Mouse (Mus musculus) heart, embryonic 15.5 days (tissue): ENCODE results near the gene Rsl24d1. TPM values are rescaled to one million over a fixed set of nuclear protein-coding genes. Genes with fewer than 3 reads are reported as not detected.
"Not testable (repeated sequence)": the region's sequence is repeated elsewhere in the genome, so short reads cannot be mapped to it uniquely, and the experiment has no call there.

ENCODE experiments used
- ATAC-seq: fragments of 200-750 bp; cut with Nextera tagmentation; replicated peaks from 2 replicates; pipeline ENCODE4 v1.8.0; 2017; ENCODE audit warnings: low read depth, moderate TSS enrichment; ENCODE audit not compliant: insufficient number of reproducible peaks, insufficient read depth, low FRiP score
- H3K27ac ChIP-seq: fragments of 300-500 bp; sonication (generic); 2 replicates; pipeline ENCODE4 v1.5.1; 2015; ENCODE audit warnings: mild to moderate bottlenecking, inconsistent platforms
- H3K27me3 ChIP-seq: fragments of 300-500 bp; sonication (generic); 2 replicates; pipeline ENCODE4 v1.6.1; 2015; ENCODE audit warnings: inconsistent platforms
- H3K36me3 ChIP-seq: fragments of 300-500 bp; sonication (generic); 2 replicates; pipeline ENCODE4 v1.6.1; 2015; ENCODE audit warnings: mild to moderate bottlenecking, inconsistent platforms
- H3K4me1 ChIP-seq: fragments of 300-500 bp; sonication (generic); replicated peaks from 2 replicates; pipeline ENCODE4 v1.6.1; 2015; ENCODE audit warnings: inconsistent platforms
- H3K4me2 ChIP-seq: fragments of 300-500 bp; sonication (generic); 2 replicates; pipeline ENCODE4 v1.6.1; 2015; ENCODE audit warnings: inconsistent platforms, mild to moderate bottlenecking, moderate library complexity
- H3K4me3 ChIP-seq: fragments of 300-500 bp; sonication (generic); 2 replicates; pipeline ENCODE4 v1.5.1; 2015; ENCODE audit warnings: mild to moderate bottlenecking, inconsistent platforms
- H3K9ac ChIP-seq: fragments of 300-500 bp; sonication (generic); 2 replicates; pipeline ENCODE4 v1.6.1; 2015; ENCODE audit warnings: mild to moderate bottlenecking, inconsistent platforms
- H3K9me3 ChIP-seq: fragments of 300-500 bp; sonication (generic); replicated peaks from 2 replicates; pipeline ENCODE4 v1.6.1; 2016; ENCODE audit warnings: inconsistent platforms
- WGBS: fragments of 180-500 bp; shearing (Covaris S2); methylation state at CpG from one replicate; pipeline ENCODE4 v1.1.7; 2015; ENCODE audit warnings: mixed read lengths; 5-methylcytosine and 5-hydroxymethylcytosine counted together
- polyA plus RNA-seq: library from polyadenylated mRNA; unstranded; fragments of >200 nt; fragmentation: Nextera tagmentation; extraction: Ambion mirVana; gene quantifications from 2 replicates; pipeline ENCODE4 v1.2.1, GENCODE M21; 2015

Rsl24d1 gene
- polyA plus RNA-seq, result 77.1 and 79.6 TPM in 2 replicates

DNA sequence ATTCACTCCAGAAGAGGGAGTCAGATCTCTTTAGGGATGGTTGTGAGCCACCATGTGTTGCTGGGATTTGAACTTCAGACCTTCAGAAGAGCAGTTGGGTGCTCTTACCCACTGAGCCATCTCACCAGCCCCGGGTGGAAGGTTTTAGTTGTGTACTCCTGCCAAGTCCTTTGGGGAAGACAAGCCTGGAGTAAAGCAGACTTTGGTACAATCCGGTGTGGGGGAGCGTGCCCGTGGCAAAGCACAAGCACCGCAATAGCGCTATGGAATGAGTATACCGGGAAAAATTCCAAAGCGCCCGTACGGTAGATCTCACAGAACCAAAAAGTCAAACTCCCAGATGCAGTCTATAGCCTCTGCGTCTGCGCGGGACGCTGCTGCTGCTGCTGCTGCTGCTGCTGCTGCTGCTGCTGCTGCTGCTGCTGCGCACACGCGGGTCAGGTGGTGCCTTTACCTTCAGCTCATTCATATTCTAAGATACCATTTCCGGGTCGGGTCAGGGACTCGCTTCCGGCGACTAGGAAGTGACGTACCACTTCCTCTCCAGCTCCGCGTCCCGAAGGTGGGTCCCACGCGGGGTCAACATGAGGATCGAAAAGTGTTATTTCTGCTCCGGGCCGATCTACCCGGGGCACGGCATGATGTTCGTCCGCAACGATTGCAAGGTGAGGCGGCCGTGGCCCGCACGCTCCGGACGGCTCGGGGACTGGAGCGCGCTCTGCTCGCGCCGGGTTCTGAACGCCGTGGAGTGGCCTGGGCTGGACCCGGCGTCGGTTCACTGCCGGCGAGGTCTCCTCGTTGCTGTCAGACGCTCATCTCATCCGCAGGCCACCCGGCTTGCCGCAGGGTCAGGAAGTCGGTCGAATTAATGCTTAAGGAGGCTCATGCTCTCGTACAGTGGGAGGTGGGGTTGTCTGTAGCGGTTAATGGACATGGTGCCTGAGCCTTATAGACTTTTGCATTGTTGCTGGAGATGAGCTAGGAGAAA, at the start of gene Rsl24d1:
Gene Rsl24d1, plus strand, starts transcription at position 508 of the 988 bp plus-strand sequence.
- Histone ChIP-seq H3K9ac (peak within 1 kb of the TSS; percentile 85), H3K4me1 (peaks cover 10% of the 10 kb centered on the region), H3K4me2 (peak within 1 kb of the TSS; percentile 84), H3K36me3 (peaks cover 17% of the 10 kb centered on the region), H3K4me3 (peak within 1 kb of the TSS; percentile 96), H3K27ac (peak within 1 kb of the TSS; percentile 70), H3K9me3 (no peaks in the 10 kb centered on the region), H3K27me3 (no peaks in the 10 kb centered on the region; the same call in 1 of the 2 replicates)
- ATAC-seq, result peak; percentile 90
- WGBS, result under 1% methylated on average over 64 of the region's 64 CpGs

DNA sequence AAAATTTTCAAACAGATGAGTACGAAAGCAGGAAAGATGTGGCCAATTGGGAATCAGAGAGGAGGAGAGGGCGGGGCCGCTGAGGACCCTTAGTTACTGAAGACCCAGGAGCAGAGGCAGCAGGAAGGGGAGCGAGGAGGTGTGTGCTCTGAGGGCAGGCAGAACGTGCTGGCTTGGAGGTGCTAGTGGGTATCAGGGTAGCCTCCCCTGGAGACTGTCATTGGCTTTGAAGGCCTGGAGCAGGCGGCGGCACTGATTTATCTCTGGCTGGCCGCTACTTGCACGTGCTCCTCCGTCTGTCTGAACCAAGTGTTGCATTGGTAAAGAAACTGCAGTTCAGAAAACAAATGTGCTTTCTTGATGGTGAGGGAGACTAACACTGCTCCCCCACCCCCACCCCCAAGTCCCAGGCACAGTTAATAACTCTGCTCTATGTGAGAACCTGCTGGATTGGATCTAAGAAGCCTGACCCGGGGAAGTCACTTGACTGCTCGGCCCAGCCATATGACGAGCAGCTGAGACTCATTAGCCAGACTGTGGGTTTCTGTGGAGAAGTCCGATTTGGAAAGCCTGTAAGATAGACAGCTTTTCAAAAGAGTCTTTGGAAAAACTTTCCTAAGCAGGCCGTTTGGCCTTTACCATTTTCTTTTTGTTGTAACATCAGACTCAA, 49.5 kb upstream of the Rsl24d1 start:
- no peaks in the 10 kb centered on the region; the same call in 1 of the 2 replicates for H3K36me3 ChIP-seq
- ATAC-seq, result no peak; the same call in 1 of the 2 replicates
- H3K9me3 ChIP-seq, result no peaks in the 10 kb centered on the region
- H3K4me3 ChIP-seq, result no peak overlapping the region
- H3K9ac ChIP-seq, result no peak overlapping the region
- H3K27me3 ChIP-seq, result no peaks in the 10 kb centered on the region
- peaks cover 19% of the 10 kb centered on the region for H3K4me1 ChIP-seq
- no peak overlapping the region for H3K27ac ChIP-seq
- WGBS, result 28% methylated on average over 15 of the region's 15 CpGs
- peak overlapping the region; percentile 36 for H3K4me2 ChIP-seq

DNA sequence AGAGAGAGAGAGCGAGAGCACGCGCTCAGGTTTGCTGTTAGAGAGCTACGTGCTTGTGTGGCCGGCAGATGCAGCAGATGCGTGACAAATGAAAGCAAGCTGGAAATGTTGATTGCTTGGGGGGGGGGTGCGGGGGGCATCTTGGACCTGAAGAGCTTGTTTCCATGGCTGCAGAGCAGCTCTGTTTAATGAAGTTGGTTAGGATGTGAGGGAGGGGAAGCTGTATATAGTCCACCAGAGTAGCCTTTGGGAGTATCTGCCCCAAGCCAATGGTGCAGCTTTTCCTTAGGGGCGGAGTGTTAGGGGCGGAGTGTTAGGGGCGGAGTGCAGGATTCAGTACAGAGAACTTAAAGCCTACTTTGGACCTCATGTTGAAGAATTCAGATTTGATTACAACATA, 46.1 kb upstream of the Rsl24d1 start:
- peak overlapping the region; percentile 17; the same call in 1 of the 2 replicates for H3K4me3 ChIP-seq
- peaks cover 19% of the 10 kb centered on the region for H3K4me1 ChIP-seq
- no peak; the same call in 1 of the 2 replicates for ATAC-seq
- H3K36me3 ChIP-seq, result no peaks in the 10 kb centered on the region; the same call in 1 of the 2 replicates
- no peak overlapping the region for H3K27ac ChIP-seq
- 25% methylated on average over 10 of the region's 10 CpGs for WGBS
- peak overlapping the region; percentile 51 for H3K4me2 ChIP-seq
- H3K27me3 ChIP-seq, result no peaks in the 10 kb centered on the region
- H3K9me3 ChIP-seq, result no peaks in the 10 kb centered on the region
- no peak overlapping the region for H3K9ac ChIP-seq

DNA sequence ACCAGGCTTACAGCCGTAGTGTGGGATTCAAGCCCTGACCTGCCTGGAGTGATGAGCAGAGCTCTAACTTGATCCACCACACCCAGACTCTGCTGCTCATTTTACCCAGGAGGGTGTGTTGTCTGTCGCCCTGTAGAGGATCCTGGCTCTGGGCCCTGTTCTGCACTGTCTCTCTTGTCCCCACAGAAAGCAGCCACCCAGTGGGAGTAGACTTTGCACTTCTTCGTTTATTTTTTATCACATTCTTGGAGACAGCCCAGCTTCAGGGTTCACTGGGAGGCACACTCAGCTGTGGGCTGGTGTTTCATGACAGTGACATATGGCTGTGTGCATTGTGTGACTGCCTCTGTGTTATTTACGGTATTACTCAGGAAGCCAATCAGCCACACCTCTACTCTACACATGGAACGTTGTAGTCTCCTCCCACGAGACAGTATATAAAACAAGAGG, 45.0 kb upstream of the Rsl24d1 start:
- Histone ChIP-seq H3K27ac (peak overlapping the region; percentile 44), H3K9ac (no peak overlapping the region), H3K9me3 (no peaks in the 10 kb centered on the region), H3K27me3 (no peaks in the 10 kb centered on the region), H3K4me1 (peaks cover 19% of the 10 kb centered on the region), H3K4me2 (peak overlapping the region; percentile 51; the same call in 1 of the 2 replicates), H3K4me3 (no peak overlapping the region), H3K36me3 (no peaks in the 10 kb centered on the region; the same call in 1 of the 2 replicates)
- WGBS, result 20% methylated on average over 6 of the region's 6 CpGs
- peak; percentile 56 for ATAC-seq

DNA sequence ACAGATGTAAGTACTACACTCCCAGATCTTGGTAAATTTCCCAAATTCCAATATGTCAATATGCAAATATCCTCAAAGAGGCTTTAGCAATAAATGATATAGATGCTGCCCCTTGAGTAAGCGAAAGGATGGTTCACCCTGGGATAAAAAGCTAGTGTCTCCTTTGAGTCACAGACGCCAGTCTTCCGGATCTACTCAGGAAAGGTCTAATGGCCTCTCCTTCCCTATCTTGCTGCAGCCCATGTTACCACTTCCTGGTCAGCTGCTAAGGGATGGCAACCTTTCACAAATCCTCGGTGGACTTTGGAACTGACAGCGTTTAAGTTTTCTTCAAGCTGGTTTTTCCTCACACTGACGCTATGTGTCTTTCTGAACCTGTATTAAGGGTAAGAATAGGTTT, 44.5 kb upstream of the Rsl24d1 start:
- Histone ChIP-seq H3K9ac (no peak overlapping the region), H3K27me3 (no peaks in the 10 kb centered on the region), H3K27ac (peak overlapping the region; percentile 44; the same call in 1 of the 2 replicates), H3K9me3 (no peaks in the 10 kb centered on the region), H3K4me2 (no peak overlapping the region), H3K4me1 (peaks cover 17% of the 10 kb centered on the region), H3K36me3 (no peaks in the 10 kb centered on the region; the same call in 1 of the 2 replicates), H3K4me3 (no peak overlapping the region)
- ATAC-seq, result no peak
- 67% methylated on average over 6 of the region's 6 CpGs for WGBS

DNA sequence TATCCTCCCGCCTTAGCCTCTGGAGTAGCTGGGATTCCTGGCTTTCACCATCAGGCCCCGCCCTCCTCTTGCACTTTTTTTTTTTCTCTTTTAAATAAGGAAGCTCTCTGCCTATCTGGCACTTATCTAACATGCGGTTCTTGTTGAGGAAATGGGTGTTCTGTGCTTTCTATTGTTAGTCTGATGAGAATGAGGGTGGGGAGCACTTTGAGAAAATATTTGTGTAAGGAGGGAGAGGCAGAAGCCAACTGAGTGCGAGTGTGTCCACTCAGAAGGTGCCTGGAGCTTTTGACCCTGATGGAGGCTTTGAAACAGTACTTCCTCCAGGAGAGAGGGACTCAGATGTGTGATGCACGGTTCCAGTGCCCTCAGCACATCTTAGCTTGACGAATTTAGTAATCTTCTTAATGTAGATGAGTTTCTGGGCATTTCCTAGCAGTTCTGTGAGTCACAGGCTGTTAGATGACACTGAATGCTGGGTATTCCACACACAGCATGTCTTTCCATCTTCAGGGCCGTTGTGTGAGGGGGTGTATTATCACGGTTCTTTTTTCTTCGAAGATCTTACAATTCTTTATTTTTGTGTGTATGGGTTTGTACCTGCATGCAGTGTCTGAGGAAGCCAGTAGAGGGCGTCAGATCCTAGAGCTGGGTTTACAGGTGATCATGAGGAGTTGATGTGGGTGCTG, 42.1 kb upstream of the Rsl24d1 start:
- H3K4me1 ChIP-seq, result peaks cover 15% of the 10 kb centered on the region
- peak; percentile 37; the same call in 1 of the 2 replicates for ATAC-seq
- peak overlapping the region; percentile 32 for H3K27ac ChIP-seq
- no peaks in the 10 kb centered on the region for H3K9me3 ChIP-seq
- no peak overlapping the region for H3K4me3 ChIP-seq
- no peaks in the 10 kb centered on the region for H3K27me3 ChIP-seq
- 54% methylated on average over 10 of the region's 10 CpGs for WGBS
- no peak overlapping the region for H3K4me2 ChIP-seq
- H3K36me3 ChIP-seq, result no peaks in the 10 kb centered on the region
- H3K9ac ChIP-seq, result no peak overlapping the region

DNA sequence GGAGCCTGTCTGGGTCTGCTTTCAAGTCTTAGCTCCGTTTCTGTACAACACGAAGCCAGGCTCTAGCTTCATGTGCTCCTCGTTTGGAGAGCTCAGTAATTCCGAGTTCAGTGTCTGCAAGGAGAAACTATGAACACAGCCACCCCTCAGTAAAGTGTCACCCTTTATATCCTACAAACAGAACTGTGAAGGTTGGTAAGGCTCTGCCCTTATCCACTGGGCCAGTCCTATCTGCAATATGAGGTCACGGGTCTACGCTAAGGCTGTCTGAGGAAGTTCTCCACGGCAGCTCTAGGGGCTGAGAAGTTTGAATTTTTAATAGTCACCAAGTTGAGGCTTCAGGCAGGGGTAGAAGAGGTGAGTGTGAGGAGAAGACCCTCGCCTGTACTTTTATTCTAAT, 40.8 kb upstream of the Rsl24d1 start:
- Histone ChIP-seq H3K27me3 (no peaks in the 10 kb centered on the region), H3K36me3 (no peaks in the 10 kb centered on the region), H3K27ac (no peak overlapping the region), H3K4me3 (no peak overlapping the region), H3K9ac (no peak overlapping the region), H3K9me3 (no peaks in the 10 kb centered on the region), H3K4me2 (no peak overlapping the region), H3K4me1 (peaks cover 10% of the 10 kb centered on the region)
- ATAC-seq, result no peak
- 73% methylated on average over 8 of the region's 8 CpGs for WGBS

DNA sequence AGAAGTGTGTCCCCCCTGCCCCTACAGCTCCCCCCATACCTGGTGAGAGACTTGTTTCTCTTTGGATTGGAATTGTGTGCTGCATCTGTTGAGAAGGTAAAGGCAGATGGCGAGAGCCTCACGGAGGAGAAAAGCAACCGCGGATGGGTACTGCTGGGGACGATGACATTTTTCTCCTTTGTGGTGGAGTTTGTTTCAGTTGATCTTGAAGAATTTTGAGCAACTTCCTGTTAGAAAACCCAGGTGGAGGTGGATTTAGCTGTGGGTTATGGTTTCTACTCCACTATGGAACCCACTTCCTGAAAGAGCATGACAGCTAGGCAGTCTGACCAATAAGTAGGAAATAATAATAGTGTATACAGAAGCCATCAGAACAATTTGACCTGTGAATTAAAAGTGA, 40.1 kb upstream of the Rsl24d1 start:
- Histone ChIP-seq H3K9me3 (no peaks in the 10 kb centered on the region), H3K4me3 (no peak overlapping the region), H3K4me1 (peaks cover 3% of the 10 kb centered on the region), H3K36me3 (no peaks in the 10 kb centered on the region), H3K4me2 (no peak overlapping the region), H3K9ac (no peak overlapping the region), H3K27me3 (no peaks in the 10 kb centered on the region), H3K27ac (no peak overlapping the region)
- no peak for ATAC-seq
- 87% methylated on average over 5 of the region's 5 CpGs for WGBS

DNA sequence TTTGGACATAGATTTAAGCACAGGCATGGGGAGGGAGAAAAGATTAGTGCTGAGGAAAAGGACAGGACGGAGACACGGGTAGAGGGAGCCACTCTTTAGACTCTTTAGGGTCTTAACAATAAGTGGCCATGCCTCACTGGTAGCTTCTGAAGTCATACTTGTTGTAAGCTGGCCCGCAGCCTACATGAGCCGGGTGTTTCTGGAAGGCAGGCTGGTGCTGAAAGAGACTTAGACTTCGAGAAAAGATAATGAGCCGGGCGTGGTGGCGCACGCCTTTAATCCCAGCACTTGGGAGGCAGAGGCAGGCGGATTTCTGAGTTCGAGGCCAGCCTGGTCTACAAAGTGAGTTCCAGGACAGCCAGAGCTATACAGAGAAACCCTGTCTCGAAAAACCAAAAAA, 33.9 kb upstream of the Rsl24d1 start:
- not testable (repeated sequence) for H3K4me2 ChIP-seq, H3K4me1 ChIP-seq, H3K4me3 ChIP-seq, H3K36me3 ChIP-seq, ATAC-seq, H3K27me3 ChIP-seq, H3K27ac ChIP-seq, H3K9ac ChIP-seq, H3K9me3 ChIP-seq
- WGBS, result 79% methylated on average over 11 of the region's 12 CpGs

DNA sequence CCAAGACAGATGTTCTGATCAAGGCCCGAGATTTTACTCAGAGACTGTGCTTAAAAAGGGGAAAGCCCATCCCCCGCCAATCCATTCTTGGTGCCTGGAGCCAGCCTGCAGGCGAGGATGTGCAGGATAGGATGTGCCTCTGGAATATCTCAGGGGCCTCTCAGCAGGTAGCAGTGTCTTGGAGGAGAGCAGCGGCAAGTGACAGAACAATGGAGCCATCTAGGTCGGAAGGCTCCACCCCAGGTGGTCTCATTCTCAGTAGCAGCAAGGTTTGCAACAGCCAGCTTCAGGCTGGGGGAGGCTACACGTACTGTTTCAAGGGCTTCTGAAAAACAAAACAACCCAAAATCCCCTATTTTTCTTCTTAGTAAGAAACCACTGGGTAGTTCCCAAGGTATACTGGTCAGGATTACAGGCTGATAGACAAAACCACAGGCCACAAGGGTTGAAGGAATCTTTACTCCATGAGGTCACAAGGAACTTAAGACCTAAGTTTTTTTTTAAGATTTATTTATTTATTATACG, 33.4 kb upstream of the Rsl24d1 start:
- no peak for ATAC-seq
- 49% methylated on average over 7 of the region's 7 CpGs for WGBS
- no peaks in the 10 kb centered on the region for H3K27me3 ChIP-seq
- no peaks in the 10 kb centered on the region for H3K4me1 ChIP-seq
- H3K36me3 ChIP-seq, result no peaks in the 10 kb centered on the region
- H3K27ac ChIP-seq, result no peak overlapping the region
- H3K4me3 ChIP-seq, result no peak overlapping the region
- no peaks in the 10 kb centered on the region for H3K9me3 ChIP-seq
- no peak overlapping the region for H3K4me2 ChIP-seq
- H3K9ac ChIP-seq, result no peak overlapping the region
